Mouse (Mus musculus) midbrain, embryonic 15.5 days (tissue): ENCODE results near the gene Slc25a19. TPM values are rescaled to one million over a fixed set of nuclear protein-coding genes. Genes with fewer than 3 reads are reported as not detected.

Source experiments
- ATAC-seq: fragments of 200-750 bp; cut with Nextera tagmentation; replicated peaks from 2 replicates; pipeline ENCODE4 v1.8.0; 2017; ENCODE audit warnings: moderate TSS enrichment
- H3K27ac ChIP-seq: fragments of 300-500 bp; sonication (generic); 2 replicates; pipeline ENCODE4 v1.5.1; 2015; ENCODE audit warnings: mild to moderate bottlenecking, inconsistent platforms
- H3K27me3 ChIP-seq: fragments of 300-500 bp; sonication (generic); replicated peaks from 2 replicates; pipeline ENCODE4 v1.6.1; 2015; ENCODE audit warnings: inconsistent platforms
- H3K36me3 ChIP-seq: fragments of 300-500 bp; sonication (generic); replicated peaks from 2 replicates; pipeline ENCODE4 v1.6.1; 2015; ENCODE audit warnings: inconsistent platforms
- H3K4me1 ChIP-seq: fragments of 300-500 bp; sonication (generic); 2 replicates; pipeline ENCODE4 v1.6.1; 2015; ENCODE audit warnings: inconsistent platforms
- H3K4me2 ChIP-seq: fragments of 300-500 bp; sonication (generic); 2 replicates; pipeline ENCODE4 v1.6.1; 2015; ENCODE audit warnings: inconsistent platforms, mild to moderate bottlenecking, moderate library complexity
- H3K4me3 ChIP-seq: fragments of 300-500 bp; sonication (generic); 2 replicates; pipeline ENCODE4 v1.5.1; 2015; ENCODE audit warnings: mild to moderate bottlenecking, inconsistent platforms
- H3K9ac ChIP-seq: fragments of 300-500 bp; sonication (generic); 2 replicates; pipeline ENCODE4 v1.6.1; 2015; ENCODE audit warnings: mild to moderate bottlenecking, inconsistent platforms
- H3K9me3 ChIP-seq: fragments of 300-500 bp; sonication (generic); 2 replicates; pipeline ENCODE4 v1.6.1; 2016; ENCODE audit warnings: inconsistent platforms
- WGBS: fragments of 180-500 bp; shearing (Covaris S2); methylation state at CpG from one replicate; pipeline ENCODE4 v1.1.7; 2015; ENCODE audit warnings: mixed read lengths; 5-methylcytosine and 5-hydroxymethylcytosine counted together
- polyA plus RNA-seq: library from polyadenylated mRNA; unstranded; fragments of >200 nt; fragmentation: Nextera tagmentation; extraction: Ambion mirVana; gene quantifications from 2 replicates; pipeline ENCODE4 v1.2.1, GENCODE M21; 2015

Gene Slc25a19
- polyA plus RNA-seq, 1 experiment from 2014 or later: 43.5 TPM

DNA sequence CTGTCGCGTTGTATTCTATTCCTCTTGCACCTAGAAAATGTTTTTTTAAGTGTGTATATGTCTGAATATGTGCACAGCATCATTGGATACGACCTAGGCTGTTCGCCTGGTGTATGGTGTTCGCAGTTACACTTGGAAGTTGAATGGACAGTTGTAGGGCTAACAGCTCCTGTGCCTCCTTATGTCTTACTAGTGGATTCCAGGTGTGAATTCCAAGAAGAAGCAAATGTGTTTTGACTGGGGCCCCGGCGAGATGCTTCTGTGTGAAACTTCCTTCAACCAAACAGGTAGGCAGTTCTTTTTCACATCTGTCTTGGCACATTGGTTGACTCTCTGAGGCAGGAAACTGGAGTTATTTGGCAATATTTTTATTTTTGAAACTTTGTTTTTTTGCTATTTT is 63.1 kb downstream of the Slc25a19 start:
- H3K9ac ChIP-seq: peak overlapping the region; percentile 67
- H3K4me3 ChIP-seq: peak overlapping the region; percentile 91
- ATAC-seq: no peak
- H3K36me3 ChIP-seq: peaks cover 26% of the 10 kb centered on the region; the same call in 1 of the 2 replicates
- peak overlapping the region; percentile 79 for H3K4me2 ChIP-seq
- H3K9me3 ChIP-seq: no peaks in the 10 kb centered on the region
- H3K4me1 ChIP-seq: peaks cover 17% of the 10 kb centered on the region
- no peak overlapping the region for H3K27ac ChIP-seq
- no peaks in the 10 kb centered on the region for H3K27me3 ChIP-seq
- 21% methylated on average over 7 of the region's 7 CpGs for WGBS

Other genes with a start within 250 kb of the Slc25a19 start
- gene Cdr2l, start 246.4 kb downstream of the Slc25a19 start, polyA plus RNA-seq: 26.9 and 27.3 TPM in 2 replicates
- 182 and 191 TPM in 2 replicates for gene Mrpl58, start 224.5 kb downstream of the Slc25a19 start, polyA plus RNA-seq
- 782 and 789 TPM in 2 replicates for gene Atp5h, start 208.3 kb downstream of the Slc25a19 start, polyA plus RNA-seq
- 32.3 and 34.8 TPM in 2 replicates for gene Kctd2, start 208.2 kb downstream of the Slc25a19 start, polyA plus RNA-seq
- gene Trim80, start 187.8 kb downstream of the Slc25a19 start, polyA plus RNA-seq: not detected in 2 replicates
- 0.09 and 0.42 TPM in 2 replicates for gene Slc16a5, start 165.8 kb downstream of the Slc25a19 start, polyA plus RNA-seq
- 20.6 and 20.9 TPM in 2 replicates for gene Armc7, start 152.6 kb downstream of the Slc25a19 start, polyA plus RNA-seq
- gene Nt5c, start 136.4 kb downstream of the Slc25a19 start, polyA plus RNA-seq: 98.4 and 108 TPM in 2 replicates
- 1,600 and 1,616 TPM in 2 replicates for gene Jpt1, start 113.9 kb downstream of the Slc25a19 start, polyA plus RNA-seq
- 990 and 1,015 TPM in 2 replicates for gene Sumo2, start 92.0 kb downstream of the Slc25a19 start, polyA plus RNA-seq
- 106 and 118 TPM in 2 replicates for gene Nup85, start 63.9 kb downstream of the Slc25a19 start, polyA plus RNA-seq
- gene Mrps7, start 24.4 kb downstream of the Slc25a19 start, polyA plus RNA-seq: 70.0 and 74.3 TPM in 2 replicates
- gene Gga3, start 24.2 kb downstream of the Slc25a19 start, polyA plus RNA-seq: 37.5 and 38.1 TPM in 2 replicates
- gene Mif4gd, start 15.3 kb downstream of the Slc25a19 start, polyA plus RNA-seq: 11.2 and 12.9 TPM in 2 replicates
- 173 and 176 TPM in 2 replicates for gene Grb2, start 80.3 kb upstream of the Slc25a19 start, polyA plus RNA-seq
- gene Tmem94, start 137.1 kb upstream of the Slc25a19 start, polyA plus RNA-seq: 28.4 and 31.0 TPM in 2 replicates
- 9.4 and 11.1 TPM in 2 replicates for gene Caskin2, start 185.3 kb upstream of the Slc25a19 start, polyA plus RNA-seq
- 24.8 and 27.9 TPM in 2 replicates for gene Tsen54, start 186.4 kb upstream of the Slc25a19 start, polyA plus RNA-seq
- 0.84 and 1.0 TPM in 2 replicates for gene Llgl2, start 195.8 kb upstream of the Slc25a19 start, polyA plus RNA-seq
- 0.03 and 0.10 TPM in 2 replicates for gene Myo15b, start 230.1 kb upstream of the Slc25a19 start, polyA plus RNA-seq